Mouse (Mus musculus) liver, embryonic 14.5 days (tissue): ENCODE measurements around the gene Tspan11.

ENCODE experiments used
- CTCF ChIP-seq: IDR thresholded peaks from 2 replicates; pipeline ENCODE4 v1.5.1; 2016; ENCODE audit warnings: antibody characterized with exemption, low read depth, control low read depth
- EP300 ChIP-seq: IDR thresholded peaks from 2 replicates; pipeline ENCODE4 v1.6.1; 2016; ENCODE audit warnings: antibody characterized with exemption, low read depth

DNA sequence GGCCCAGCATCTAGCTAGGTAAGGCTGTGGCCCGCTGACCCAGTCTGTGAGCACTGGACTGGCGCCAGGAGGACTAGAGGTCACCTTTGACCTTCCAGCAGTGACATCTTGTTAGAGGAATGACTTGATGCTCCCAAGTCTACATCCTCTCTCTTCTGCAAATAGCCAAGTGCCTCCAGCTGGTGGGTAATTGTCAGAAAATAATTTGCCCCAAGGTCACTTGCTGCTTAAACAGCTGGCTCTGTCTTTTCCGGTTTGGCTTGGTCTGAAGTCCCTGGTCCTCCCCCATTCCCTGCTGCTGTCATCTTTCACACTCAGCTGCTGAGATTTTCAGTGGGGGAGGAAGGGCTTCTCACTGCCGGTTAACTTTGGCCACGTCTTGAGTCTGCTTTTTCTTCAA is 45.3 kb downstream of the Tspan11 start:
- no peak for TF ChIP-seq CTCF
- no peak for TF ChIP-seq EP300
